Mouse (Mus musculus) ES-Bruce4 (cell line): ENCODE results near the gene Lemd1. TPM values are rescaled to one million over a fixed set of nuclear protein-coding genes. Genes with fewer than 3 reads are reported as not detected.

Experiments used
- H3K27ac ChIP-seq: 2 replicates; pipeline ENCODE4 v1.5.1; 2012; ENCODE audit warnings: low read length, inconsistent platforms; ENCODE audit not compliant: insufficient read depth
- H3K27me3 ChIP-seq: 2 replicates; pipeline ENCODE4 v1.6.1; 2012; ENCODE audit warnings: mild to moderate bottlenecking, low read length, inconsistent platforms; ENCODE audit not compliant: control insufficient read depth, poor library complexity, insufficient read depth, severe bottlenecking
- H3K36me3 ChIP-seq: 2 replicates; pipeline ENCODE4 v1.6.1; 2012; ENCODE audit warnings: inconsistent platforms, mild to moderate bottlenecking, low read length, moderate library complexity; ENCODE audit not compliant: control insufficient read depth, poor library complexity, insufficient read depth, severe bottlenecking
- H3K4me1 ChIP-seq: one replicate; pipeline ENCODE4 v1.8.1; 2011; ENCODE audit warnings: low read length; ENCODE audit not compliant: control insufficient read depth, insufficient read depth
- H3K4me3 ChIP-seq: 2 replicates; pipeline ENCODE4 v1.5.1; 2011; ENCODE audit warnings: low read depth, mild to moderate bottlenecking, low read length
- H3K9ac ChIP-seq: 2 replicates; pipeline ENCODE4 v1.6.1; 2012; ENCODE audit warnings: low read depth, mild to moderate bottlenecking, inconsistent platforms; ENCODE audit not compliant: poor library complexity, severe bottlenecking
- H3K9me3 ChIP-seq: replicated peaks from 2 replicates; pipeline ENCODE4 v1.6.1; 2012; ENCODE audit warnings: mild to moderate bottlenecking, low read length, inconsistent platforms; ENCODE audit not compliant: control insufficient read depth, poor library complexity, insufficient read depth, severe bottlenecking
- CTCF ChIP-seq: IDR thresholded peaks from one replicate; pipeline ENCODE4 v1.8.1; 2011; ENCODE audit warnings: low read depth, low read length
- EP300 ChIP-seq: IDR thresholded peaks from 2 replicates; pipeline ENCODE4 v1.6.1; 2011; ENCODE audit warnings: low read depth, low read length; ENCODE audit not compliant: insufficient read depth
- POLR2A ChIP-seq: IDR thresholded peaks from one replicate; pipeline ENCODE4 v1.8.1; 2011; ENCODE audit warnings: low read length; ENCODE audit not compliant: insufficient read depth
- polyA plus RNA-seq: library from polyadenylated mRNA; stranded (reverse); fragments of >200 nt; gene quantifications from 2 replicates; pipeline ENCODE4 v1.2.4, GENCODE M21; 2011; ENCODE audit warnings: low read depth; ENCODE audit not compliant: missing spikeins, insufficient read depth, insufficient read length

The Lemd1 gene
- polyA plus RNA-seq, 1 experiment, result 20.0 TPM

DNA sequence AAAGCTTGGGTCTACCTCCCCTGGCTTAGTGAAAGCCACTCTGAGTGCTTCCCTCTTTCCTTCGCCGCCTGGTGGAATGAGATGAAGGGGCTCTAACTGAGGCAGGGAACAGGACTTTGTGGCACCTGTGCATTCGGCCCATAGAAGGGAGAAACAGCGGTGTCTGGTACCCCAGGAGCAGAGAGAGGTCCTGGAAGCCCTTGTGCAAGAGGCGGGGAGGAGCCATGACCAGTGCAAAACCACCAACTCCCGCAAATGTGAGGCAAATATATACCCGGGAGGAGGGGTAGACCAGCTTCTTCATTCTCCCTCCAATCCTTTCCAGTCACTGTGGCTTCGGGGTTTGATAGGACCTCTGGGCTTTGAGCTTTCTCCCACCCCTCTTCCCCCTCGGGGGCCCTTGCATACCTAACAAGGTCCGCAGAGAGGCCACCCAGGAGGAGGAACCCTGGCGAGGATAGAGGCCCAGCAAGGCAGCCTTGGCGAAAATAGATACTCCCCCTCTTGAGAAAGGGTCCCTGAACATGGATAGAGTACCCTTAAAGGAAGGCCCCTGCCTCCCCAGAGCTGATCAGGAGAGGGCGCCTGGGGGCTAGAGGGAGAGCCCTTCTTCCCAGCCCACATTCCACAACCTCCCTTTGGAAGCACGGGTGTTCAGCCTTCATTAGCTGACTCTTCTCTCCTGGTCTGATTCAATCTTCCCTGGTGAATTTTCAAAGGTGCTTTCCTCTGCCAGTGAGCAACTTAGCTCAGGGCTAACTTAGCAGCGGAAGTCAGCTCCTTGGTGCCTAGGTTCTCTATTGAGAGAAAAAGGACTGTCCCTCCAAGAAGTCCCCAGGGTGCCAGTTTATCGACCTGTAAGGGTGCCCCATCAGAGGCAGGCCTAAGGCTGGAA, 802 bp downstream of the Lemd1 start:
- Histone ChIP-seq H3K4me1 (peaks cover 10% of the 10 kb centered on the region), H3K27me3 (no peaks in the 10 kb centered on the region), H3K9ac (peak overlapping the region; percentile 89), H3K4me3 (peak overlapping the region; percentile 84), H3K9me3 (no peaks in the 10 kb centered on the region), H3K27ac (peak overlapping the region; percentile 6), H3K36me3 (no peaks in the 10 kb centered on the region)
- TF ChIP-seq CTCF (peak; percentile 43), POLR2A (no peak)

DNA sequence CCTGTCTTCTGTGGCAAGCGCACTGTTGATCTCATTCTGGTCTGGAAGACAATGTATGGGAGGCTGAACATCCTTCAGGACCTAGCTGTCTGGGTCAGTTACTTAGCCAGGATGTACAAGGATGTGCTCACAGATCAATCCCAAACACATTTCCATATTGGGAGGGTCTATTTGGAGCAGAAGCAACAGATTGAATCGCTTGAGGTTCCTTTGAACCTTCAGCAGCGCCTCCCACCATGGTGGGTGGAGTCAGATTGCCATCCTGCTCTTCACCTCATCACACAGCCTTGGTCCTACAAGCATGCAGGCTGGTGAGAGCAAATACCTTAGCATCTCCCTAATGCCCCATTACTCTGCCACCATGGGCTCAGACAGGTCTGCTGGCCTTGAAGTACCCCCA, 2.6 kb downstream of the Lemd1 start:
- Histone ChIP-seq H3K4me3 (no peak overlapping the region), H3K36me3 (no peaks in the 10 kb centered on the region), H3K27me3 (no peaks in the 10 kb centered on the region), H3K4me1 (peaks cover 15% of the 10 kb centered on the region), H3K27ac (peak overlapping the region; percentile 20; the same call in 1 of the 2 replicates), H3K9ac (no peak overlapping the region), H3K9me3 (no peaks in the 10 kb centered on the region)
- TF ChIP-seq EP300 (no peak), POLR2A (no peak), CTCF (no peak)

DNA sequence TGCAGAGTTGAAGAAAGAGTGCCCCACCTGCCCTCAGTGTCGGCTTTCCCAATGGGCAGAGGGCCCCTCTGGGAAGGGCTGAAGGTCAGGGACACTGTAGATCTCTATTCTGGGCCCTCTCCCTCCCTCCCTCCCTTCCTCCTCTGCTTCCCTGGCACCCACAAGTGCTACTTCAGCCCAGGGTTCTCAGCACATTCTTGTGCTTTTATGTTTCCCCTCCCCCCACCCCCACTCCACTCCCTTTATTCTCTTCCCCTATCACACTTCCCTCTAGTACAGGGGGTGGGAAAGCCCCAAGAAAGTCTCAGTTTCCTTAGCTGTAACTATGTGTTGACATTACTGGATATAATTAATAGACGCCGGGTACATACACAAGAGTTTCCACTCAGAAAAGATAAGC, 3.4 kb downstream of the Lemd1 start:
- no peak overlapping the region for H3K4me3 ChIP-seq
- H3K9me3 ChIP-seq, result no peaks in the 10 kb centered on the region
- H3K27ac ChIP-seq, result peak overlapping the region; percentile 88
- no peaks in the 10 kb centered on the region for H3K36me3 ChIP-seq
- TF ChIP-seq EP300 (no peak), POLR2A (no peak), CTCF (no peak)
- no peak overlapping the region for H3K9ac ChIP-seq
- no peaks in the 10 kb centered on the region for H3K27me3 ChIP-seq
- peaks cover 19% of the 10 kb centered on the region for H3K4me1 ChIP-seq

DNA sequence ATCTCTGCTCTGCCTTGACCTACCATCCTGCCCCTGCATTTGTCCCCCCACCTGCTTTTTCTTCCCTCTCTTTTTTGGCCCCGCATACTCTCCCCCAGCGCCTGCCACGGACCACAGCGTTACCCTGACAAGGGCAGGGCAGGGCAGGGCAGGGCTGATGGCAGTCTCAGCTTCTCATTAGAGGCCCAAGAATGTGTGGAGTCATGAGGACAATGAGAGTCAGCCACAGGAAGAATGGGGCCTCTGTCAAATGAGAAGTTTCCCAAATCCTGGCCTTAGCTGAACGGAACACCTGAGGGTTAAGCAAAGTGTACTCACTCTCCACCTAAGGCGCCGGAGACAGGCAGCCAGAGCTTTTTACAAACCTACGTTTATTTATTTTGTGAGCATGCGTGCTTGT, 3.9 kb downstream of the Lemd1 start:
- Histone ChIP-seq H3K27me3 (no peaks in the 10 kb centered on the region), H3K9me3 (no peaks in the 10 kb centered on the region), H3K9ac (peak overlapping the region; percentile 30), H3K4me3 (no peak overlapping the region), H3K27ac (peak overlapping the region; percentile 88), H3K36me3 (no peaks in the 10 kb centered on the region), H3K4me1 (peaks cover 20% of the 10 kb centered on the region)
- 0 out of 2 replicates have a peak, but pooled peaks have one; percentile 31 for TF ChIP-seq EP300
- TF ChIP-seq POLR2A, result no peak
- no peak for TF ChIP-seq CTCF

DNA sequence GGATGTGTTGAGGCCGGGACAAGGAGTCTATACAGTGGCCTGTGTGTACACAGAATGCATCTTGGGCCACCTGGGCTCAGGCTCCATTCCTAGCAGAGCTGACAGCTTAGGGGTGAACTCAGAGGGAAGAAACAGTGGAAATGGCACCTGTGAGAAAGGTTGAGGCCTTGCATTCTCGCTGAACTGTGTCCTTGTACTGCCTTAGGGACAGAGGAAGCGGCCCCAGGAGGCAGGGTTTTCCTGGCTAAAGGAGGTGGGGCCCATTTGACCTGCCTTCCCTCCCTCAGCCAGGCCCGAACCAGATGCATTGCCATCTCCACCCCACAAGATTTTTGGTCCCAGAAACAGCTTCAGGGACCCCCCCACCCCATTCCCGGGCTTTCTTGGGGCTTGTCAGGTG, 4.5 kb downstream of the Lemd1 start:
- Histone ChIP-seq H3K27me3 (no peaks in the 10 kb centered on the region), H3K4me3 (no peak overlapping the region)

DNA sequence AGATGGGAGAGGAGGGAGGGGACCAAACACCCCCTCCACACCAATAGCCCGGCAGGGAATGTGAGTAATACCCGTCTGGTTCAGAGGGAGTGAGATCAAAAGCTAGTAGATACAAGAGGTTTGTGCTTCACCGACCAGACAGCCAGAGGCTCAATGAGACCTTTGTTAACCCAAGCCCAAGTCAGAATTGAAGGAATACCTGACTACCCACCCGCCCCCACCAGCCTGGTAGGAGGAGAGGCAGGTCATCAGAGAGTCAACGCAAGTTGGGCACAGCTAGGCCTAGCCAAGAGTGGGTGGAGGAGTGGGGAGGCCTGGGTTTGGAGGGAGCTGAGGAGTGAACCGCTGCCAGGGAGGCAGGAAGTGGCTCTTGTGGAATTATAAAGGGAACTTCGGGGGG, 5.1 kb downstream of the Lemd1 start:
- Histone ChIP-seq H3K4me3 (no peak overlapping the region), H3K27me3 (no peaks in the 10 kb centered on the region), H3K27ac (peak overlapping the region; percentile 88), H3K4me1 (peaks cover 20% of the 10 kb centered on the region), H3K9ac (peak overlapping the region; percentile 30), H3K9me3 (no peaks in the 10 kb centered on the region), H3K36me3 (no peaks in the 10 kb centered on the region)
- TF ChIP-seq POLR2A, result no peak
- TF ChIP-seq EP300, result 0 out of 2 replicates have a peak, but pooled peaks have one; percentile 52
- no peak for TF ChIP-seq CTCF

More for the DNA sequence above, 4.5 kb downstream of the Lemd1 start:
- Histone ChIP-seq H3K36me3 (no peaks in the 10 kb centered on the region), H3K27ac (peak overlapping the region; percentile 88), H3K9ac (peak overlapping the region; percentile 30), H3K9me3 (no peaks in the 10 kb centered on the region), H3K4me1 (peaks cover 20% of the 10 kb centered on the region)
- TF ChIP-seq POLR2A (no peak), CTCF (no peak), EP300 (no peak; the same call in 1 of the 2 replicates)
